Mouse (Mus musculus) brown adipose tissue, adult 24 weeks (tissue): Measurements from ENCODE around the gene Lancl1. TPM values are rescaled to one million over a fixed set of nuclear protein-coding genes. Genes with fewer than 3 reads are reported as not detected.
A peak's percentile ranks its signal among the peaks of the same experiment; 100 is the strongest.

Source experiments
- H3K27ac ChIP-seq: fragments of 200-500 bp; replicated peaks from 2 replicates; pipeline ENCODE4 v1.5.1; 2012; ENCODE audit warnings: low read depth, mild to moderate bottlenecking, low read length
- H3K4me1 ChIP-seq: fragments of 200-500 bp; 2 replicates; pipeline ENCODE4 v1.6.1; 2012; ENCODE audit warnings: low read length, mixed read lengths; ENCODE audit not compliant: control insufficient read depth, insufficient read depth, insufficient read length
- H3K4me3 ChIP-seq: fragments of 200-500 bp; 2 replicates; pipeline ENCODE4 v1.5.1; 2012; ENCODE audit warnings: low read depth, mild to moderate bottlenecking, low read length, moderate library complexity; ENCODE audit not compliant: insufficient read depth
- polyA plus RNA-seq: library from polyadenylated mRNA; stranded (reverse); fragments of >200 nt; gene quantifications from 2 replicates; pipeline ENCODE4 v1.2.4, GENCODE M21; 2012; ENCODE audit not compliant: missing spikeins, insufficient read depth, insufficient read length

Lancl1 gene
- polyA plus RNA-seq: 27.8 and 36.4 TPM in 2 replicates

DNA sequence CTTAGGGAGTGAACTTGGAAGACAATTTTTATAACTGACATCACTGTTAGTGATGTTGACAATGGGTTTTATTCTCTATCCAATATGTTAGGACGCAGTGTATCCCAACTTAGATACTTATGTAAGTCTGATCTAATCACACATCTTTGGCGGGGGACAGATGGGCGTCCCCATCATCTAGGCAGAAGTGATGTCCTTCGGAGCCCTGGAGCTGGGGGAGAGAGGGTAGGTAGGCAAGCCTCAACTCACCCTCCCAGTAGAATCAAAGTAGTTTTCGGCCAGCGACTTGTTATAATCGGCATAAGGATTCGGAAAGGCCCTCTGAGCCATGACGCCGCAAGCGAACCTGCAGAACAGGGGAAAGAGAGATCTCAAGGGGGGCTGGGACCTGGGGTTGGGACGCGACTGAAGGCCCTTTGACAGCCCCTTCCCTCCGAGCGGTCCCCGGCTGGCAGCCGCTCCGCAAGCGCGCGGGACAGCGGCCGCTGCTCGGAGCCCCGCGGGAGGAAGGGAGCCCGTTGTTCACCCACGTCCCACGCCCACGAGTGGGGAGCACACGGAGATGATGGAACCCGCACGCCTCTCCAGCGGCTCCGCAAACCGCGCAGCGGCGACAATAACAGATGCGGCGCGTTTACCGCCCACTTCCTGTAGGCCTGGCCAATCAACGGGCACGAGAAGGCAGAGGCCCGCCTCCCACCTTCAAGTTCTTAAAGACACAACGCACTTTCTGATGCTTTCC is at the start of gene Lancl1:
Gene Lancl1, minus strand, starts transcription at position 627 of the 742 bp plus-strand sequence.
- H3K27ac ChIP-seq: no peak within 1 kb of the TSS
- H3K4me1 ChIP-seq: no peaks in the 10 kb centered on the region; the same call in 1 of the 2 replicates
- H3K4me3 ChIP-seq: peak within 1 kb of the TSS; percentile 91

DNA sequence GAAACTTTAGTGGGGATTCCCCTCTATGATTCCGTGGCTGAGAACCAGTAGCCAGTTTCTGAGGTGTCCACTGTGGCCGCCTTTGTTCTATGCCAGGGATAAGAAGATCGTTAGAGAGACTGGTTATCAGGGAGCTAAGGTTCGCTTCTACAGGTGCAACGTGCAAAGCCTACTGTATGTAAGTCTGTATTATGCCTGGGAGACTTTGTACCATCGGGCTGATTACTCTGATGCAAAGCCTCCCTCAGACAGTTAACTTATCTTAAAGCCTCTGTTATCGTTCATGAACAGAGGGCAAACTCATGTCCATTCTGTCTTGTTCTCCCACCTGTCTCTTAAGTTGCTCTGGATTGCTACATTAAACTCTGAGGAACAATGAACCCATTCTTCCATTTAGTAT is 40.5 kb upstream of the Lancl1 start:
- no peaks in the 10 kb centered on the region for H3K4me1 ChIP-seq
- no peak overlapping the region for H3K27ac ChIP-seq
- H3K4me3 ChIP-seq: no peak overlapping the region

DNA sequence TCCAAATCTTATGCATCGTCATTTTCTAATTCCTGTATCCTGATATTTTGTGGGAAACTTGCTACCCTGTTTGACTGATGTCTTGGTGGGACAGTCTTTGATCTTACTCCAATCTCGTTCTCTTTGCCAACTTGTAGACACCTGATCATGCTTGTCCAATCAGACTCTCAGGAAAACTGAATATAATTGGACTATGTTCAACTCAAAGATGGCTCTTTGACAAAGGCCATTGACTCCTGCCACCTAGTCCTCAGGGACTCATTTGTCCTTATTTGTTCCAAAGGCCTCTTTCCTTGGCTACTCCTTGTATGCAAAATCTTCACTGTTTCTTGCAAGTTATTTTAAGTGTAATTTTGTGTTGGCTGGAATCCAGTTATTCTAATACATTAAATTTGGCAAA is 40.0 kb upstream of the Lancl1 start:
- H3K4me1 ChIP-seq: no peaks in the 10 kb centered on the region
- no peak overlapping the region for H3K27ac ChIP-seq
- no peak overlapping the region for H3K4me3 ChIP-seq

DNA sequence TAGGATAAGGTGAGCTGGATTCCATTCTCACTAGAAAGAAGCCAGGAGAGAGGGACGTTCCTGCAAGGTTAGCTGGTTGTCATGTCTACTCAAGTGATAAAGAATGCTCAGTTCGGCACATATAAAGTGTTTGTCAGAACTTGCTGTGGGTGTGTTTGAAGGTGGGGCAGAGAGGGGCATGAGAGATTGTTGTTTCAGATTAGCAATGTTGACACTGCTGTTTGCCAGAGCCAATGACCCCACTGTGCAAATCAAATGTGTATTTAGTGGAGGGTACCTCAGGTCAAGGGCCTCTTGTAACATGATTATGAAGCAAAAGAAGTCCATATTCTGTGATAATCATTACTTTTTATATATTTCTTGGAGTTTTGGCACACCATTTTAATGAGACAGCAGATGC is 39.1 kb upstream of the Lancl1 start:
- no peak overlapping the region for H3K4me3 ChIP-seq
- no peaks in the 10 kb centered on the region for H3K4me1 ChIP-seq
- H3K27ac ChIP-seq: no peak overlapping the region

DNA sequence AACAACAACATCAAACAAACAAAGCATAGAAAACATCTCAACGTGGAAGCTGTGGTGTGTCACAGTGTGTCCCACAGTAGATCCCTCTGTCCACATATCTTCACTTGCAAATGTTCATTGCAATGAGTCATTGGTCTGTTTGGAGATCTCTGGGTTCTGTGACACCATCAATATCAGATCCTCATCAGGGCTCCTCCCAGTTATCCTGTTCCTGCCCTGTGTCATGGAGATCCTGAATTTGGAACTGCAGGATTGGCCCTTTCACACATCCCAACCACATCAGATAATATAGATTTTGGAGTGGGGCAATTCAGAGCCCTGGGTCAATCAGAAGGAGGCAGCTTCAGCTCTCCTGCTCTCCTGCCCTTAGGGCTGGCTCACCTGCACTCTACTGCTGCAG is 28.9 kb upstream of the Lancl1 start:
- no peak overlapping the region for H3K4me3 ChIP-seq

DNA sequence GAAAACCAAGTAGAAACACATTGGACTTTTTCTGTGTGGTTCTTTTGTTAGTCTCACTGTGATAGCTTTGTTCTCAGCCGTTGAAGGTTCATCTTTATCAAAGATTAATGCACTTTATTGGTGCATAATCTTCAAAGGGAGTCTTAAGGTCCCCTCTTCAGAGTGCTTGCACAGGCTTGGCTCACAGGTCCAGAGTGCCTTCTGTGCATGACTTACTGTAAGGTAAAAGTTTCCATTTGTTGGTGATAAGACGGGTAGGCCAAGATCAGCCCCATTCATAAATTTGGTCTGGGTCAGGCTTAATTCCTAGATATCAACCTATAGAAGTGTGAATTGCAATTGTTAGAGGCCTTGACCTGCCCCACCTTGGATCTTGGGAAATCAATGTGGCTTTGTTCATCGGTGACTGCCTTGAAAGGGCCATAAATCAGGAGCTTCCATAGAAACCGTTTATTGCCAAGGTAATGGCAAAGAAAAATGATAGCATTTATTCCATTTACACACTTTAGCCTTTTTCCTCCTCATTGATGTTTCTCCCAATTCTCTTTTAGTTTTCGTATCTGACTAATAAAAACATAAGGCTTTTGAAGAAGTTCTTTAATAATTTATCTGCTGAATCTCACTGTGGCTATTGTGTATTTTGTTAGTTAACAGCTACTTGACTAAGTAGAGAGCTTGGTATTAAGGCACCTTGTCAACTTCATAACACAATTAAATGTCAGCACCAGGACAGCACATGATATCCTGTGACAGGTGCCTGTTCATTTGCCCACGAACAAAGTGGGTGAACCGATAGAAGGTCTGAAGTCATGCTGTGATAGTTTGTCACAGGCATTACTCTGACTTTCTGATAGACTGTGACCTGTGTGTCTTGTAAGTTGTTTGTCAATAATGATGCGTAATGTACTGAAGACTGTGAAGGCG is 26.9 kb upstream of the Lancl1 start:
- Histone ChIP-seq H3K27ac (no peak overlapping the region), H3K4me3 (no peak overlapping the region), H3K4me1 (no peaks in the 10 kb centered on the region)

More for the DNA sequence above, 28.9 kb upstream of the Lancl1 start:
- no peaks in the 10 kb centered on the region for H3K4me1 ChIP-seq
- no peak overlapping the region for H3K27ac ChIP-seq

DNA sequence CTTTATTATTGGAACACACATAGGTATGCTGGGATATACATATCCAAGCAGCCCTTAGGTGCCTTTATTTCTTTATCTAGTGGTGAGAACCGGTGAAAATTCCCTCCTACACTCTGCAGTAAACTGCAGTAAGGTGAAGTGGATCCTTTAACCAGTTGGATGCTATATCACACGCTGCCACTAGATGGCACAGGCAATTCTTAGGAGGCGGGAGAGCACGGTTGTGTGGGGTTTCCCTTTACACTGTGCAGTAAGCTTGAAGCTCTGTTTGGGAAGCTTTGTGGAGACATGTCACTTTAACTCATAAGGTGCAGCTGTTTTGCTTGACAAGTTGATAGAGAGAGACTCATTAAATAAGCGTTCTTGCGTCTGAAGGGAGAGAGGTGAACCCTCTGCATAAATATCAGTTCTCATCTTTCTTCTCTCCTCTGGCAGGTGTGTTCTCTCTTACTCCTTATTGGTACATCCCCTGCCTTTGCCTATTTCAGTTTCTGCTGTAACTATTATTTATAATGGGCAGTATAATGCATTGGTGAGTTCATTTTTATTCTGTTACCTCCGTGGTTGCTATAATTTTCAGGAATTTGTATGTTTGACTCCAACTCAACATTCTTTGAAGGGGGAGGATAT is 22.9 kb upstream of the Lancl1 start:
- Histone ChIP-seq H3K4me3 (no peak overlapping the region), H3K27ac (no peak overlapping the region), H3K4me1 (no peaks in the 10 kb centered on the region)

DNA sequence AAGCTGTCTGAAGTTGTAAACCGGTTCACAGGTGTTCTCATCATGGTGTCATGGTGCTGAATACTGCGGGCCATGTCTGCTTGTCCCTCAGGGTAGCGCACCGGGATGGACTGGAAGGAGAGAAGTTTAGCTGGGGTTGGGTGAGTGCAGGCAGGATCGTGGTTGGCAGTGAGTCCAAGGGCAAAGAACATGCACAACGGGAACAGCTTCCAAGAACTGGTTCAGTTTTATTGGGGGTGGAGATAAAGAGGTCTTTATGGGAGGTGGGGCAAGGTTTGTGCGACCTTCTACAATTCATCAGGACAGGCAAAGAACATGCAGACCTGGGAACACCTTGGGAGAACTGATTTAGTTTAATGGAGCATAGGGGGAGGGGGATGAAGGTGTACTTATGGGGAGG is 17.1 kb upstream of the Lancl1 start:
- no peak overlapping the region for H3K4me3 ChIP-seq
- H3K27ac ChIP-seq: no peak overlapping the region

DNA sequence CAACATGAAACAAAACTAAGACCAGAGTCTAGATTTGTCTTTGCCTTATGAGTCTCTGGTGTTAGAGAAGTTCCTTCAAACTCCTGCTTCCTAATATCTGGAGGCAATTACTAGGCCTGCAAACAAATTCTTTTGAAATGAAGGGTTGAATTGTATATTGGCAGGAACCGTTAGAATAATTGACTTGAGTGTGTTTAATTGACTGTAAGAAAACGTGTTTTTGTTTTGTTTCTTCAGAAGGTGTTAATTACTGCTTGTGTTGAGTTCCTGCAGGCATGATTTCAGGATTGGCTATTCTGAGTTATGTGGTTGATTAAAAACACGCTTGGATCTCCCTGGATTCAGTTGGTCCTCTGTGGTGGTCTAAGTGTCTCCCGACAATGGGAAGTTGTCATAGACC is 14.0 kb upstream of the Lancl1 start:
- Histone ChIP-seq H3K27ac (no peak overlapping the region), H3K4me3 (no peak overlapping the region), H3K4me1 (no peaks in the 10 kb centered on the region)

More for the DNA sequence above, 17.1 kb upstream of the Lancl1 start:
- no peaks in the 10 kb centered on the region for H3K4me1 ChIP-seq

DNA sequence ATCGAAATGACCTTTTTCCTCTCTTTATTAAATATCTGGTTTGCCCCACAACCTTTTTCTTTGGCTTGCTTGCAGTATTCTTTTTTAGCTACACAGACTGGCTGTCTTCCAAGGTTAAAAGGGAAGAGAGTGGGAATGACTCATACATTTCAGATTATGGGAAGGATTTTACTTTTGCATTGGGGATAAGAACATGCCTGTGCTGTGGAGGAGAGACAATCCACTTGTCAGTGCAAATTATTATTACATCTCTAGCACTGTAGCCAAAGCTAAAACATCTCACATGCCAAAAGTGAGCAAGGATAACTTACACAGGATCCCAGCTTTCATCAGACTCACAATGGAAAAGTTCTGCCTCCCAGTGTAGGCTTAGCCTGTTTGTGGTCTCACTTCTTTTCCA is 10.9 kb upstream of the Lancl1 start:
- Histone ChIP-seq H3K4me3 (no peak overlapping the region), H3K27ac (no peak overlapping the region), H3K4me1 (no peaks in the 10 kb centered on the region)

DNA sequence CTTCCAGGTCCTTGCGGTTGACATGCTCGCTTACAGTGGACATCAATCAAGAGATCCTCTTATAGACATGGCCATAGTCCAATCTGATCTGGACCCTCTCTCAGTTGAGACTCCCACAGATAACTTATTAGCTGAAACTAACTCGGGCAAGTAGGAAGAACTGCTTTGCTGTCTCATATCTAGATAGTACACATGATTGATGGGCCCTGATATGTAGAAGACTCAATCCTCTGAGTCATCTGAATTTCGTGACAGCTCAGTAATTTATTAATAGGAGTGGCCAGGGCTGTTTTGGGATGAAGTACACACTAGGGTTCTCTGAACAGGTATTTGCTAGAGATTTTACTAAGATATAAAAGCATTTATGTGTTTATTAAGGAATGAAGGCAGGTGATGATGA is 10.0 kb upstream of the Lancl1 start:
- H3K4me1 ChIP-seq: no peaks in the 10 kb centered on the region
- H3K27ac ChIP-seq: no peak overlapping the region
- no peak overlapping the region for H3K4me3 ChIP-seq

DNA sequence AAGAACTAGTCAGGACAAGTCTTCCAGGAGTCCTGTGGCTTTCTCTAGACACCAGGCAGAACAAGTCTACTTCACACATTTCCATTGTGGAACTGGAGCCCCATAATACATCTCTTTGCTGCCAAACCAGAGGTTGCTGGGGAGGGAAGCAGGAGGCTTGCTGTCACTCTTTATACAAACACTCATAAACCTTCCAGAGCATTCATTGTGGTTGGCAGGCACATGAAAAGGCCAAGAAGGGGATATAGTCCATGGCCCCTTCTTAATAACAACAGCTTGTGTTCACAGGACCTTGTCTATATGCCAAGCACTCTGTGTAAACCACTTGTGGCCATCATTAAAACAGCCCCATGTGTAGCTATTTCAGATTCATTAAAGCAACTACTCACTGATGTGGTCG is 6.4 kb upstream of the Lancl1 start:
- H3K27ac ChIP-seq: no peak overlapping the region
- H3K4me3 ChIP-seq: no peak overlapping the region
- H3K4me1 ChIP-seq: no peaks in the 10 kb centered on the region

DNA sequence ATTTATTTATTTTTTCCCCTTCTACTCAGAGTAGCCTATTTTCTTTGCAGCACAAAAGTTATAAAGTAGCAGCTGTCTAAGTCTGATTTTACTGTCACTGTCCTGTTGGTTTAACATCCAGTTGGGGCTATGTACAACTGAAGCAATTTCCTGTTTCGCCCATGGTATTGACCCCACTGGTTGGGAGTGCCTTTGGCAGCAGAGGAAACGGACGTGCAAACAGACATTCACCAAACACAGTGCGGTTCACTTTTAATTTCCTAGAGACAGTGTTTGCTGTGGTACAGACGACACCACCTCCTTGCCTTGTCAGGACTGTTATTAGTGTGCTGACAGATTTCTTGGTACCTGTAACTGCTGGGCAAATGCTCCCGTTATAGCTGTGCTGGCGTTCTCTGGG is 3.9 kb upstream of the Lancl1 start:
- H3K4me3 ChIP-seq: no peak overlapping the region
- no peak overlapping the region for H3K27ac ChIP-seq
- H3K4me1 ChIP-seq: no peaks in the 10 kb centered on the region; the same call in 1 of the 2 replicates

DNA sequence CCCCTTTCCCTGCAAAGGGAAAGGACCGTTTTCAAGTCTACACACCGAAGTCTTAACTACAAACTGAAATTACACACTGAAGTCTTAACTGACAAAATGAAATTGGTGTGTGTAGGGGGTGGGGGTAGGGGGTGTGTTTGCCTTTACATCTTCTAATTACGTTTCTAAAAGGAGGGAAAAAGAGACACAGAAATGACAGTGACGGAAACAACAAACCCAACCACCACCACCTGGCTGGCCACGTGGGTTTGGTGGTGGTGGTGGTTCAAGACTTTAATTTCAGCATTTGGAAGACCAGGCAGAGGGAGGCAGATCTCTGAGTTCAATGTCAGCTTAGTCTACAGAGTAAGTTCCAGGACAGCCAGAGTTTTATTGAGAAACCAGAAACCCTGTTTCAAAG is 411 bp upstream of the Lancl1 start:
- Histone ChIP-seq H3K4me3 (peak overlapping the region; percentile 91), H3K4me1 (no peaks in the 10 kb centered on the region; the same call in 1 of the 2 replicates), H3K27ac (no peak overlapping the region)

DNA sequence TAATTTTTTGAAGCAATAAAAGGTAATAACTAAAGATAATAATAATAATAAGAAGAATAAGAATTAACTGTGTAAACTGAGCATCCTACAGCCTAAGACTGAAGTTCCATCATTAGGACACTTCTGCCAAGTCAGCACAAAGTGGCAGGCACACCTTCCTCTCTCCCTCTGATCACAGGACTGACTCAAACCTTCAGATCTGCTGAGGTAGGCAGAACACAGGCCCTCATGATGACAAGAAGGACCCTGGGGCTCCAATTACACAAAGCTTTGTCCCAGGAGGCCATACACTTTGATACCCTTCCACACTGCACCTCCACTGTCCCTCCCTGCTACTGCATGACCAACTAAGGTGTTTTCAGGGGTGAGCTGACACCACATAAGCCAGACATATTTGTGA is 1.5 kb downstream of the Lancl1 start:
- Histone ChIP-seq H3K4me1 (no peaks in the 10 kb centered on the region; the same call in 1 of the 2 replicates), H3K4me3 (no peak overlapping the region), H3K27ac (no peak overlapping the region)
